Mouse (Mus musculus) limb, embryonic 11.5 days (tissue): ENCODE results near the gene Pop7. TPM values are rescaled to one million over a fixed set of nuclear protein-coding genes. Genes with fewer than 3 reads are reported as not detected.

Experiments
- ATAC-seq: fragments of 200-750 bp; cut with Nextera tagmentation; 2 replicates; pipeline ENCODE4 v1.8.0; 2017; ENCODE audit warnings: low read depth; ENCODE audit not compliant: insufficient number of reproducible peaks, low FRiP score, low TSS enrichment
- DNase-seq: peaks from one replicate; pipeline ENCODE4 v3.0.0-alpha.2; 2015; ENCODE audit warnings: low spot score
- H3K27ac ChIP-seq: fragments of 300-500 bp; sonication (generic); replicated peaks from 2 replicates; pipeline ENCODE4 v1.5.1; 2014; ENCODE audit warnings: low read depth, mild to moderate bottlenecking, low read length
- H3K27me3 ChIP-seq: fragments of 300-500 bp; sonication (generic); 2 replicates; pipeline ENCODE4 v1.6.1; 2014; ENCODE audit warnings: mild to moderate bottlenecking, low read length, mixed read lengths; ENCODE audit not compliant: control insufficient read depth, insufficient read depth
- H3K36me3 ChIP-seq: fragments of 300-500 bp; sonication (generic); 2 replicates; pipeline ENCODE4 v1.6.1; 2014; ENCODE audit warnings: mild to moderate bottlenecking, low read length, moderate library complexity, mixed read lengths; ENCODE audit not compliant: control insufficient read depth, insufficient read depth
- H3K4me1 ChIP-seq: fragments of 300-500 bp; sonication (generic); 2 replicates; pipeline ENCODE4 v1.6.1; 2014; ENCODE audit warnings: low read length, mixed read lengths; ENCODE audit not compliant: control insufficient read depth, insufficient read depth
- H3K4me2 ChIP-seq: fragments of 300-500 bp; sonication (generic); 2 replicates; pipeline ENCODE4 v1.6.1; 2014; ENCODE audit warnings: low read depth, mild to moderate bottlenecking, moderate library complexity; ENCODE audit not compliant: severe bottlenecking
- H3K4me3 ChIP-seq: fragments of 300-500 bp; sonication (generic); 2 replicates; pipeline ENCODE4 v1.5.1; 2014; ENCODE audit warnings: low read depth, low read length
- H3K9ac ChIP-seq: fragments of 300-500 bp; sonication (generic); 2 replicates; pipeline ENCODE4 v1.6.1; 2014; ENCODE audit warnings: mild to moderate bottlenecking, low read length
- H3K9me3 ChIP-seq: fragments of 300-500 bp; sonication (generic); 2 replicates; pipeline ENCODE4 v1.6.1; 2016; ENCODE audit warnings: low read length; ENCODE audit not compliant: control insufficient read depth
- WGBS: fragments of 180-500 bp; shearing (Covaris S2); extraction: QIAGEN DNeasy Blood & Tissue Kit; methylation state at CpG from one replicate; pipeline ENCODE4 v1.1.7; 2014; 5-methylcytosine and 5-hydroxymethylcytosine counted together
- polyA plus RNA-seq: library from polyadenylated mRNA; unstranded; fragments of >200 nt; fragmentation: Nextera tagmentation; extraction: Ambion mirVana; gene quantifications from 2 replicates; pipeline ENCODE4 v1.2.1, GENCODE M21; 2014

The Pop7 gene
- polyA plus RNA-seq, 1 experiment from 2014 or later, result 59.3 TPM

- H3K4me1 ChIP-seq, result no peaks in the 10 kb centered on the region
- ATAC-seq, result no peak
- no peak overlapping the region for H3K4me3 ChIP-seq
- H3K27me3 ChIP-seq, result no peaks in the 10 kb centered on the region
- no peak overlapping the region for H3K4me2 ChIP-seq
- WGBS, result 58% methylated on average over 4 of the region's 4 CpGs
- no peak overlapping the region for H3K9ac ChIP-seq
- no peaks in the 10 kb centered on the region for H3K9me3 ChIP-seq
- no peaks in the 10 kb centered on the region for H3K36me3 ChIP-seq
- H3K27ac ChIP-seq, result no peak overlapping the region
- DNase-seq, result no peak
Measured at GRCm38 (mm10) chr5:137537461-137537860, 35.1 kb upstream of the Pop7 start.

GRCm38 (mm10) chr5:137535318-137535717 lies 33.0 kb upstream of the Pop7 start:
- Histone ChIP-seq H3K9ac (no peak overlapping the region), H3K4me1 (peaks cover 4% of the 10 kb centered on the region), H3K27ac (no peak overlapping the region), H3K4me2 (no peak overlapping the region), H3K36me3 (no peaks in the 10 kb centered on the region), H3K27me3 (no peaks in the 10 kb centered on the region), H3K9me3 (no peaks in the 10 kb centered on the region), H3K4me3 (no peak overlapping the region)
- DNase-seq (no peak), ATAC-seq (no peak)
- 86% methylated on average over 9 of the region's 9 CpGs for WGBS

GRCm38 (mm10) chr5:137534762-137535161 lies 32.4 kb upstream of the Pop7 start:
- ATAC-seq (no peak), DNase-seq (no peak)
- Histone ChIP-seq H3K4me1 (peaks cover 8% of the 10 kb centered on the region), H3K4me2 (no peak overlapping the region), H3K4me3 (no peak overlapping the region), H3K27me3 (no peaks in the 10 kb centered on the region), H3K36me3 (no peaks in the 10 kb centered on the region), H3K9me3 (no peaks in the 10 kb centered on the region), H3K27ac (no peak overlapping the region), H3K9ac (no peak overlapping the region)
- 95% methylated on average over 3 of the region's 3 CpGs for WGBS

- Histone ChIP-seq H3K27ac (peak within 1 kb of the TSS; percentile 83), H3K4me2 (peak within 1 kb of the TSS; percentile 95), H3K36me3 (peaks cover 12% of the 10 kb centered on the region; the same call in 1 of the 2 replicates), H3K27me3 (no peaks in the 10 kb centered on the region), H3K9ac (peak within 1 kb of the TSS; percentile 84), H3K4me1 (peaks cover 8% of the 10 kb centered on the region), H3K4me3 (peak within 1 kb of the TSS; percentile 81), H3K9me3 (no peaks in the 10 kb centered on the region)
- ATAC-seq (peak; percentile 79; the same call in 1 of the 2 replicates), DNase-seq (peak; percentile 98)
- 0% methylated on average over 39 of the region's 40 CpGs for WGBS
Measured at GRCm38 (mm10) chr5:137533117-137533827, 31.0 kb upstream of the Pop7 start, which contains the start of the genes Epo and Gnb2. TSS of gene Epo (minus strand) at chr5:137533242. TSS of gene Gnb2 (minus strand) at chr5:137533510.

GRCm38 (mm10) chr5:137532808-137533116 lies 30.4 kb upstream of the Pop7 start:
- 0% methylated on average over 11 of the region's 12 CpGs for WGBS
- peak overlapping the region; percentile 83 for H3K27ac ChIP-seq
- peaks cover 15% of the 10 kb centered on the region; the same call in 1 of the 2 replicates for H3K36me3 ChIP-seq
- H3K4me2 ChIP-seq, result peak overlapping the region; percentile 95
- peaks cover 8% of the 10 kb centered on the region for H3K4me1 ChIP-seq
- DNase-seq, result no peak
- no peaks in the 10 kb centered on the region for H3K27me3 ChIP-seq
- peak overlapping the region; percentile 81 for H3K4me3 ChIP-seq
- peak; percentile 6; the same call in 1 of the 2 replicates for ATAC-seq
- peak overlapping the region; percentile 84 for H3K9ac ChIP-seq
- H3K9me3 ChIP-seq, result no peaks in the 10 kb centered on the region

- peak overlapping the region; percentile 95 for H3K4me2 ChIP-seq
- peaks cover 10% of the 10 kb centered on the region for H3K4me1 ChIP-seq
- 1% methylated on average over 19 of the region's 19 CpGs for WGBS
- no peaks in the 10 kb centered on the region for H3K27me3 ChIP-seq
- H3K27ac ChIP-seq, result peak overlapping the region; percentile 83
- peak overlapping the region; percentile 81 for H3K4me3 ChIP-seq
- H3K36me3 ChIP-seq, result peaks cover 17% of the 10 kb centered on the region; the same call in 1 of the 2 replicates
- no peaks in the 10 kb centered on the region for H3K9me3 ChIP-seq
- peak overlapping the region; percentile 84 for H3K9ac ChIP-seq
- ATAC-seq (no peak), DNase-seq (peak; percentile 48)
Measured at GRCm38 (mm10) chr5:137532131-137532807, 30.0 kb upstream of the Pop7 start.

GRCm38 (mm10) chr5:137531414-137532130 lies 29.3 kb upstream of the Pop7 start:
- Histone ChIP-seq H3K4me2 (peak overlapping the region; percentile 95), H3K27me3 (no peaks in the 10 kb centered on the region), H3K4me1 (peaks cover 11% of the 10 kb centered on the region), H3K9me3 (no peaks in the 10 kb centered on the region), H3K4me3 (peak overlapping the region; percentile 81), H3K27ac (peak overlapping the region; percentile 83), H3K9ac (peak overlapping the region; percentile 84), H3K36me3 (peaks cover 17% of the 10 kb centered on the region; the same call in 1 of the 2 replicates)
- peak; percentile 82 for DNase-seq
- no peak; the same call in 1 of the 2 replicates for ATAC-seq
- WGBS, result under 1% methylated on average over 45 of the region's 51 CpGs
